Mouse (Mus musculus): ENCODE measurements around the gene Atp4a.

DNA sequence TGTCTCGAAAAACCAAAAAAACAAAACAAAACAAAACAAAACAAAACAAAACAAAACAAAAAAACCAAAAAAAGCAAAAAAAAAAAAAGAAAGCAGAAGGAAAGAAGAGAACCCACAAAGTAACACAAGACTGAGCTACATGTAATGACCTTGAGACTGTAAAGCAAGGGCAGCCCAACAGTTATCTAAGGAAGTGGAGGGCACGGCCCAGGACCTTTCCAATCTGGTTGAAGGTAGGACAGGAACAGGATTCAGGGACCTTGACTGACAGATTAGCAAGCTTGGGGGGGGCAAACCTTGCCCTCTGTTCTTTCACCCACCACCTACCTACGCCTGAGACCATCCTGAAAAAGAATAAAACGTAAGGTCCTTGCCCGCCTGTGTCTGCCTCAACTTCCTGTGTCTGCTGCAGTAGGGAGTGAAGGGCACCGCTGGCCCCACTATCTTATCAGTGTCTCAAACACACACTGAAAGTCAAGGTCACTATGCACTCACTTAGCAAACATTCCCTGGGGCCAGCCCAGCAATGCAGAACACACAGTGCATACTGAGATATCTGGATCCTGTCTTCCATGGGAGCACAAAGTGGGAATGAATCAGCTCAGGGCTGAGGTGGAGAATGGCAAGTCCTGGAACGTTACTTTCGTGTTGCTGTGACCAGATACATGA lies 5.7 kb upstream of the Atp4a start:
- TF ChIP-seq CTCF (IDR thresholded peaks at IDR 0.05; ENCODE audit: borderline replicate concordance, control insufficient read depth, extremely low read depth, insufficient read depth, low read length, poor library complexity) (no peak), POLR2A (IDR thresholded peaks at IDR 0.05; ENCODE audit: control insufficient read depth, extremely low read depth, insufficient read depth, low read length, poor library complexity) (no peak)
